Mouse (Mus musculus) monocyte, adult 5-6 weeks (primary cell): ENCODE measurements around the gene Fasn. TPM values are rescaled to one million over a fixed set of nuclear protein-coding genes. Genes with fewer than 3 reads are reported as not detected.
A peak's percentile ranks its signal among the peaks of the same experiment; 100 is the strongest.
"Not testable (repeated sequence)": the region's sequence is repeated elsewhere in the genome, so short reads cannot be mapped to it uniquely, and the experiment has no call there.

Experiments
- ATAC-seq: fragments of 153-309, 156-312 bp; replicated peaks from 2 replicates; pipeline ENCODE4 v1.8.0; 2017; ENCODE audit warnings: mild to moderate bottlenecking; ENCODE audit not compliant: low TSS enrichment, insufficient number of reproducible peaks, severe bottlenecking, poor library complexity, low FRiP score
- total RNA-seq: library from RNA; stranded (forward); fragments of 200-1000, 200-491, 200-594 nt; gene quantifications from 3 replicates; pipeline ENCODE4 v1.2.3, GENCODE M21; 2017

The Fasn gene
- total RNA-seq, result 13.2 to 26.4 TPM (median 13.5 TPM) in 3 replicates

GRCm38 (mm10) chr11:120823956-120824786 is at the start of gene Fasn:
TSS of gene Fasn (minus strand) at chr11:120824547.
- peak; percentile 75 for ATAC-seq

GRCm38 (mm10) chr11:120873206-120873605 is 48.9 kb upstream of the Fasn start:
- no peak for ATAC-seq

GRCm38 (mm10) chr11:120871521-120871920 is 47.2 kb upstream of the Fasn start:
- ATAC-seq, result no peak

- ATAC-seq, result no peak
Observed at GRCm38 (mm10) chr11:120865816-120866215, 41.5 kb upstream of the Fasn start.

- no peak for ATAC-seq
Observed at GRCm38 (mm10) chr11:120862819-120863218, 38.5 kb upstream of the Fasn start.

- ATAC-seq, result not testable (repeated sequence)
Observed at GRCm38 (mm10) chr11:120855938-120856337, 31.6 kb upstream of the Fasn start.

- no peak for ATAC-seq
Observed at GRCm38 (mm10) chr11:120853788-120854187, 29.4 kb upstream of the Fasn start.

- no peak for ATAC-seq
Observed at GRCm38 (mm10) chr11:120853158-120853557, 28.8 kb upstream of the Fasn start.

GRCm38 (mm10) chr11:120852083-120852935 is 28.0 kb upstream of the Fasn start:
- ATAC-seq, result no peak

GRCm38 (mm10) chr11:120851582-120851981 is 27.2 kb upstream of the Fasn start:
- ATAC-seq, result no peak

- no peak for ATAC-seq
Observed at GRCm38 (mm10) chr11:120851132-120851531, 26.8 kb upstream of the Fasn start.

- peak; percentile 70; the same call in 1 of the 2 replicates for ATAC-seq
Observed at GRCm38 (mm10) chr11:120850331-120851030, 26.1 kb upstream of the Fasn start.

GRCm38 (mm10) chr11:120846725-120847475 is 22.6 kb upstream of the Fasn start:
- ATAC-seq, result no peak

- no peak for ATAC-seq
Observed at GRCm38 (mm10) chr11:120844329-120844728, 20.0 kb upstream of the Fasn start.

GRCm38 (mm10) chr11:120833555-120834280 is 9.4 kb upstream of the Fasn start:
- no peak for ATAC-seq

- not testable (repeated sequence) for ATAC-seq
Observed at GRCm38 (mm10) chr11:120832962-120833361, 8.6 kb upstream of the Fasn start.

GRCm38 (mm10) chr11:120831659-120832440 is 7.5 kb upstream of the Fasn start:
- no peak for ATAC-seq
